Mouse (Mus musculus) left cerebral cortex, postnatal 14 days (tissue): Measurements from ENCODE around the gene Myo1a. TPM values are rescaled to one million over a fixed set of nuclear protein-coding genes. Genes with fewer than 3 reads are reported as not detected.
A peak's percentile ranks its signal among the peaks of the same experiment; 100 is the strongest.

Experiments
- DNase-seq, 2 experiments: peaks; one replicate each; pipeline ENCODE4 v3.0.0; 2021 to 2022; ENCODE audit warnings: low spot score in 2 of 2, mixed read lengths in 1 of 2
- intact Hi-C: fragments of 180-260 bp; cut with DNase I; formaldehyde crosslinking; loops from one replicate; pipeline ENCODE4 v1.15.1; 2025
- total RNA-seq, 2 experiments: library from RNA; stranded (reverse); gene quantifications; 2 replicates each; pipeline ENCODE4 v1.2.3; 2021

Gene Myo1a
- total RNA-seq, 2 experiments from 2014 or later: 0.21 to 0.51 TPM

DNA sequence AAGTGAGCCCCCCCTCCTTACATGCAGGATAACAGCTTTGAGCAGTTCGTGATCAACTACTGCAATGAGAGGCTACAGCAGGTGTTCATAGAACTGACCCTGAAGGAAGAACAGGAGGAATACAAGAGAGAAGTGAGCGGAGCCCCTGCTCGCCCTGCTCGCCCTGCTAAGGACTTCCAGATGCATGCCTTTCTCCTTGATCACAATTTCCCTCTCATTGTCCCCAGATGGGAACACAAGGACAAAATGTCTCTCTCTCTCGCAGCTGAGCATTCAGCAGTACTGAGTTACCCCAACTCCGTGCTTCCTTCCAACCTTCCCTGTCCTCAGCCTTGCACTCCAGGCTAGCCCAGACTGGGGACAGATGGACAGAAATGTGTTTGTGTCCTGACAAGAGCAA is 7.8 kb downstream of the Myo1a start:
- intact Hi-C loops: no loop called here
- no peak for DNase-seq

GRCm38 (mm10) chr10:127721671-127722418 is 16.9 kb downstream of the Myo1a start:
- intact Hi-C loops: no loop called here
- DNase-seq: no peak

- intact Hi-C loops: no loop called here
These were observed 19.2 kb downstream of the Myo1a start, which contains the start of gene Tac2 for GRCm38 (mm10) chr10:127724178-127724577. TSS of gene Tac2 (plus strand) at chr10:127724478.

DNA sequence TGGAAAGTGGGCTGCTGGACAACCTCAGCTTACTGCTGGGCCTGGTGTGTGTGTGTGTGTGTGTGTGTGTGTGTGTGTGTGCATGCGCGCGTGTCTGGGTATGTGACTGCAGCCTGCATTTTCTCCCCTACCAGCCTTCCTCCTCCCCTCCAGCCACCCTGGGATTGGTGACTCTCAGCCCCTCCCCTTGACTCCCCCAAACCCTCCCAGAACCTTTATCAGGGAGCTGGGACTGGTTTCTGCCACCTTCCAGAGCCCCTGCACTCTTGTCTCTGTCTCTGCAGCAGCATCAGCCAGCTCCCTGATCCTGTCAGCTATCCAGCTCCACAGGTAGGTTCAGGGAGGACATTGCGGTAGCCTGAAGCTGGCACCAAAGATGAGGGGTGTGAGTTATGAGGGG is 20.2 kb downstream of the Myo1a start:
- intact Hi-C loops: no loop called here

More at GRCm38 (mm10) chr10:127724178-127724577, 19.2 kb downstream of the Myo1a start, which contains the start of gene Tac2:
- DNase-seq: no peak

GRCm38 (mm10) chr10:127728437-127728836 is 23.5 kb downstream of the Myo1a start:
- peak; percentile 37 to 42 for DNase-seq
- intact Hi-C loops: no loop called here

More for the DNA sequence above, 20.2 kb downstream of the Myo1a start:
- DNase-seq: no peak

DNA sequence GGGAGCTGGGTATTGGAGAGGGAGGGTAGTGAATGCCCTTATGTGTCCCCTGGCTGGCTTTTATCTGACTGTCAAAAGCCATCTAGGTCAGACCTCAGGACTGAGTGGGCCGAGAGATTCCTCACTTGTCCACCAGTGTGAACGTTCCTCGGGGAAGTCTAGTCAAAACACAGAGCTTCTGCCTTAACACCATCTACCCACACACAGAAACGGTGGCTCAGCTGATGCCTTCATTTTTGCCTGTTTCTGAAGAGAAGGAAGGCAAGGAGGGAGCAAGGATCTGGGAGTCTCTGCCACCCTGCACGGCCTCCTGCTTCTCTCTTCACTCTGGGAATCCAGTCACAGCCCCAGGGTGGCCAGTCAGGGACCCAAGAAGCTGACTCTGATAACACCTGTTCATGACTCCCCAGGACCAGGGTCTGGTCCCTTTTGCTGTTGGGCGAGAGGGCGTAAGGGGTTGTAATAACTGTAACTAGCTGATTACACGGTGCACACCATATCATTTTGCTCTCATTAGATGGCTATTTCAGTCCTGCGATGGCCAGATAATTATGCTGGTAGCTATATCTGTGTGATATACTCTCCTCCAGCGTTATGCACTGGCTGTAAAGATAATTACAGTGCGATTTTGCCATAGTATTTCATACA is 25.4 kb downstream of the Myo1a start:
- DNase-seq: no peak
- intact Hi-C loops: loop anchor here (5.0 kb wide), 1 partner anchor 53 kb away; no protein-coding TSS in a partner anchor

DNA sequence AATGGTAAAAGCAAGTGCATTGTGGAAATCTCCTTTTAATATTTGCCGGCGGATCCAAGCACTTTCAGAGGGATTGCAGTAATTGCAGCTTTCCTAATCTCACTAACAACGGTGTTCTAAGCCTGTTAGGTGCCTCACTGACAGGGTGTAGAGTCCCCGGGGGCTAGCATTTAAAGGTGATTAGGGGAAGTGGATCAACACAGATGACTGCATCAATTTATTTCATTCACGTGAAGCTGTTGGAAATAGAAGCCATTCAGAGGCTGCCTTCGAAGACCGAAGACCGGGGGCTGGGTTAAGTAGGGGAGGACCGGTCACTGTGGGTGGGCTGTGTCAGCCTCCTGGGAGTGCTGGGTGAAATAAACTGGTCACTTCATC is 26.0 kb downstream of the Myo1a start:
- intact Hi-C loops: loop anchor here (5.0 kb wide), 1 partner anchor 54 kb away; no protein-coding TSS in a partner anchor
- no peak for DNase-seq

DNA sequence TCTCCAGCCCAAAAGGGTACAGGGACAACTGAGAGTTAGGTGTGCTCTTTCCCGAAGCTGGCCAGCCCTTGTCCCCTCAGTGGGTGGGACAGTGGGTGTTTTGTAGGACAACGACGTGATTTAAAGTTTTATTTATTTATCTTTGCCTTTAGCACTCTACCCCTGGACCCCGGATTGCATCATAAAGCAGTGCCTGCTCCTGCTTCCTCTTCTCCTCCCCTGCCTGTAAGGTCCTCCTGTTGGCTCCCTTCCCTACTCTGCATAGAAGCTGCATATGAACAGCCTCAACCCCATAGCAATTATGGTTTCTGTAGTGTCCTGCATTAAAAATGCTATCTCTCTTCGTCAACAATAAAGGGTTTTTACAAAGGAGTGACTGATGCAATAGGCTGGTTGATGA is 26.4 kb downstream of the Myo1a start:
- no peak for DNase-seq
- intact Hi-C loops: loop anchor here (5.0 kb wide), 1 partner anchor 54 kb away; no protein-coding TSS in a partner anchor

- intact Hi-C loops: loop anchor here (2.0 to 5.0 kb wide), 2 partner anchors 57 to 94 kb away; no protein-coding TSS in a partner anchor
- DNase-seq: no peak
These were observed 29.5 kb downstream of the Myo1a start for GRCm38 (mm10) chr10:127734434-127734833.

- no peak for DNase-seq
- intact Hi-C loops: loop anchor here (5.0 kb wide), 1 partner anchor 271 kb away; the partner anchor contains the start of gene Hsd17b6
These were observed 31.3 kb downstream of the Myo1a start for GRCm38 (mm10) chr10:127736266-127736665.

DNA sequence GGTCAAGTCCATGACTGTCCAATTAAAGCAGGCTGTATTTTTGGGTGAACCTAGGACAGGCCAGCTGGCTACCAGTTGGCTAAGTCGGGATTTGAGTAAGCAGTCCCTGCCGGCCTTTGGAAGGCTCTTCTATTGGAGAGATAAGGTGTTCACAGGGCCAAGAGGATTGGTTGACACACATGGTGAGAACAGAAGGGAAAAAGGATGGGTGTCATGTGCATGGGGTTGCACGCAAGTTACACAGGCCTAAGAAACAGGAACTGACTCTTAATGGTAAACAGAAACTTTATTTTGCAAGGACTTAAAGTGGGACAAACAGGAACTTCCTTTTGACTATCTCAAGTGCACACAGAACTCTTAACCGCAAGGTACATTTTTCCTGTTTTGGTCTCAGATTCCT is 31.9 kb downstream of the Myo1a start:
- intact Hi-C loops: loop anchor here (5.0 kb wide), 1 partner anchor 270 kb away; the partner anchor contains the start of gene Hsd17b6
- no peak for DNase-seq

DNA sequence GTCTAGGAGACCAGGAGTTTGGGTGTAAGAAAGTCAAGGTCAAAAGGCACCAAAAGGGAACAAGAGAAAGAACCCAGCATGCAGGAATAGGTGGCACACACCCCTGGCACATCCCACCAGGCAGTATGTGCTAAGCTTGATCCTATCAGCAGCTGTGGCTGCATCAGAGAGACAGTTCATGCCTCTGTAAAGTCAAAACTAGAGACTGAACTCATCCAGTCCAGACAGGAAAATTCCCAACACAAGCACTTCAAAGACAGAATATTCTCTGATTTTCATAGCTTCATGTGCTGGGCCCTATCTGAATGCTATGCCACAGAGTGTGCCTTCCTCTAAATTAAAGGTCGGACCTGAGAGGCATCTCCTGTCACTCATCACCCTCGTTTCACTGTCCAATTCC is 32.6 kb downstream of the Myo1a start:
- no peak for DNase-seq
- intact Hi-C loops: loop anchor here (5.0 kb wide), 1 partner anchor 270 kb away; the partner anchor contains the start of gene Hsd17b6

DNA sequence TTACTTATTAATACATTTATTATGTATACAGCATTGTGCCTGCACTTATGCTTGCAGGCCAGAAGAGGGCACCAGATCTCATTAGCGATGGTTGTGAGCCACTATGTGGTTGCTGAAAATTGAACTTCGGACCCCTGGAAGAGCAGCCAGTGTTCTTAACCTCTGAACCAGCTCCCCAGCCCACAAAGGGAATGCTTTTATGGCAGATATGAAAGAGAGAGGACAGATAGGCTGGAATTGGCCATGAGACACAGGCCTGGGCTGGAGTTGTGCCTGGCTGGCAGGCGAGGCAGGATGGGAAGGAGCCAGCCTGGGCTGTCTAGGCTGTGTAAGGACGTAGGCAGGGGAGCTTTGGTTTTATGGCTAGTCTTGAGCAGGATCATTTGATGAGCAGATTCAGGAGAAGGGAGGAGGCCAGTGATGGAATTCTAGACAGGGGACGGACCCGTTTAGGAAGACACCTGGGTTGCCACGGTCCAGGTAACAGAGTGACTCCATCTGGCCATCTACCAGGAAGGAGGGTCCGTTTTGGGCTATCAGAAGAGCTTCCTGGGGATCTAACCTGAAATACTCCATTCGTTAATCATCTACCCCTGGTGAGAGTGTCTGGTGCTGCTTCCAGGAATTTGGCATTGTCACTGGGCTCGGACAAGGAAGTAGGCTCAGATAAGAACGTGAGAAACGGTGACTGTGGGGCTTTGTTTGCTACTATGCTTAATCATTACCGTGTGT is 33.3 kb downstream of the Myo1a start:
- no peak for DNase-seq
- intact Hi-C loops: loop anchor here (2.0 to 5.0 kb wide), 2 partner anchors 198 to 269 kb away; partner anchors contain the start of gene Hsd17b6

DNA sequence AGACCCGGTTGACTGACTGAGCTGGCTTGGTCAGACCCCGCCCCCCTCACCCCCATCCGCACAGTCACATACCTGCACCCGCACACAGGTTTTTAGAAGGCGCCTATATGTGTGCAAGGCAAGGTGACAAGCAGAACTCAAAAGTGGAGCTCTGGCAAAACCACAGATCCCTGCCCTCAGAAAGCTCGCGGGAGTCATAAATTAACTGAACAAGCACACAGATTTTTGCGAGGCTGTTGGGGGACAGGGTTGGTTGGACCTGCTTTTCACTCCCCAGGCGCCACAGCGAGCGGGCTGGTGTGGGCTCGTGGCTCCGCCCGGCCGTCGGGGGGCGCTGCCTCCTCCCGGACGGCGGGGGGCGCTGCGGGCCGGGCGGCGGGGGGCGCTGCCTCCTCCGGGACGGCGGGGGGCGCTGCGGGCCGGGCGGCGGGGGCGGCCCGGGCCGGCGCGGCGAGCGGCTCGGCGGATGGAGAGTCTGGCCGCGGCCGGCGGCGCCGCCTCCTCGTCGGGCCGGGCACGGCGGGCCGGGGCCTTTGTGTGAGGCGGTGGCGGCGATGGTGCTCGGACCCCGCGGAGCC is 34.2 kb downstream of the Myo1a start, which contains the start of gene Zbtb39:
TSS of gene Zbtb39 (plus strand) at position 456 of the 578 bp plus-strand sequence.
- peak; percentile 51 to 74 for DNase-seq
- intact Hi-C loops: loop anchor here (2.0 to 5.0 kb wide), 2 partner anchors 198 to 268 kb away; partner anchors contain the start of gene Hsd17b6

- DNase-seq: no peak
- intact Hi-C loops: loop anchor here (2.0 to 5.0 kb wide), 2 partner anchors 197 to 268 kb away; partner anchors contain the start of gene Hsd17b6
These were observed 34.7 kb downstream of the Myo1a start for GRCm38 (mm10) chr10:127739661-127740161.

GRCm38 (mm10) chr10:127744661-127745060 is 39.7 kb downstream of the Myo1a start:
- peak in 1 of 2 experiments; percentile 59 for DNase-seq
- intact Hi-C loops: no loop called here

GRCm38 (mm10) chr10:127745886-127746285 is 40.9 kb downstream of the Myo1a start:
- intact Hi-C loops: no loop called here
- DNase-seq: no peak

GRCm38 (mm10) chr10:127747254-127747653 is 42.3 kb downstream of the Myo1a start:
- intact Hi-C loops: no loop called here
- DNase-seq: no peak
